Mouse (Mus musculus) spleen, adult 2 months (tissue): ENCODE measurements around the gene Zfp423. TPM values are rescaled to one million over a fixed set of nuclear protein-coding genes. Genes with fewer than 3 reads are reported as not detected.

ENCODE experiments used
- DNase-seq, 2 experiments: peaks; one replicate each; pipeline versions ENCODE4 v3.0.0 to v3.0.0-alpha.2; 2012 to 2021; ENCODE audit warnings: low spot score in 2 of 2, low read depth in 1 of 2
- H3K27ac ChIP-seq: fragments of 200-500 bp; 2 replicates; pipeline ENCODE4 v1.5.1; 2012; ENCODE audit warnings: low read length, inconsistent platforms; ENCODE audit not compliant: insufficient read depth
- H3K27me3 ChIP-seq: fragments of 200-500 bp; 2 replicates; pipeline ENCODE4 v1.6.1; 2012; ENCODE audit warnings: mild to moderate bottlenecking, moderate library complexity, low read length, inconsistent platforms; ENCODE audit not compliant: control insufficient read depth, insufficient read depth
- H3K36me3 ChIP-seq: fragments of 200-500 bp; 2 replicates; pipeline ENCODE4 v1.6.1; 2012; ENCODE audit warnings: mild to moderate bottlenecking, low read length, inconsistent platforms; ENCODE audit not compliant: control insufficient read depth, insufficient read depth
- H3K4me1 ChIP-seq: fragments of 200-500 bp; 2 replicates; pipeline ENCODE4 v1.6.1; 2011; ENCODE audit warnings: inconsistent platforms; ENCODE audit not compliant: control insufficient read depth, insufficient read depth, insufficient read length
- H3K4me3 ChIP-seq: fragments of 200-500 bp; 2 replicates; pipeline ENCODE4 v1.5.1; 2011; ENCODE audit warnings: mild to moderate bottlenecking, inconsistent platforms; ENCODE audit not compliant: insufficient read depth, insufficient read length; ENCODE audit errors: extremely low read depth
- CTCF ChIP-seq: fragments of 200-500 bp; IDR thresholded peaks from 2 replicates; pipeline ENCODE4 v1.5.1; 2011; ENCODE audit warnings: mild to moderate bottlenecking, inconsistent platforms; ENCODE audit not compliant: insufficient read depth, insufficient read length, insufficient replicate concordance; ENCODE audit errors: extremely low read depth
- POLR2A ChIP-seq: fragments of 200-500 bp; IDR thresholded peaks from 2 replicates; pipeline ENCODE4 v1.6.1; 2011; ENCODE audit warnings: low read depth, low read length, inconsistent platforms
- WGBS: fragments of 180-500 bp; shearing (Covaris S2); methylation state at CpG from one replicate; pipeline ENCODE4 v1.1.7; 2018; 5-methylcytosine and 5-hydroxymethylcytosine counted together
- polyA plus RNA-seq: library from polyadenylated mRNA; depleted of rRNA; stranded (reverse); fragments of >200 nt; gene quantifications from 2 replicates; pipeline ENCODE4 v1.2.3, GENCODE M21; 2012

The Zfp423 gene
- polyA plus RNA-seq, 1 experiment, result 4.6 TPM

DNA sequence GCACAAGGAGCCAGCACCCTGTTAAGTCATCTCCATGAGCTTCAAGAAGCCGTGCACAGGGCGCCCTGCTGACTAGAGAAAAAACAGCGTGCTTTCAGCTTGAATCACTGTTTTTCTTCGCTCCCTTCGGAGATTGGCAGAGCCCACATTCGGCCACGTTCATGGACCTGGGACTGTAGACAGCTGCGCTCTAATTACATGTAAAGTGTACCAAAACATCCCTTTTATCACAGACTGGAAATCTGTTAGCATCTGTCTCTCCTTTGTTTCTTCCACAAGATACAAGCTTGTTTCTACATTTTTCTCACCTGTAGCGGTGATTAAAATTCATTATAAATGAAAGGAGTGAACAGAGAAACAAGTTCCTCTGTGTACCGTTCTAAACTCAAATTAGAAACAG lies 164.8 kb downstream of the Zfp423 start:
- no peak overlapping the region for H3K27ac ChIP-seq
- no peaks in the 10 kb centered on the region for H3K36me3 ChIP-seq
- no peak for DNase-seq
- TF ChIP-seq POLR2A, result no peak
- no peak for TF ChIP-seq CTCF
- H3K4me3 ChIP-seq, result no peak overlapping the region
- H3K4me1 ChIP-seq, result no peaks in the 10 kb centered on the region
- H3K27me3 ChIP-seq, result no peaks in the 10 kb centered on the region
- WGBS, result 89% methylated on average over 10 of the region's 10 CpGs

DNA sequence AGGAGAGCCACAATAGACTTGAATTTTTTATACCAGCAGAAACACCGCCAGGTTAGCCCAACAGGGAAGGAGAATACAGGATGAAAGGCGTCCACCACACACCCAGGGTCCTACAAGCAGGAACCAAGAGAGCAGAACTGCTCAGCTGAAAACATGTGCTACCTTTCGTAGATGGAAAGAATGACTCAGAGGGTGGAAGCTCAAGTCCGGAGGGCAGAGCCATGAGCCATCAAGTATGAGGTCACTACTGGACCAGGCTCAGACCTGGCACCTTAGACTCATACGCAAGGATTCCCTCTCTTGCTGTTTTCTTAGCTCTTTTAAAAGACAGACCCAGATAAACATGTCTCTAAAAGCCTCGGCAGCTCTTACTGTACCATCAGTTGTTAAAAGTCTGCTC lies 168.3 kb downstream of the Zfp423 start:
- H3K36me3 ChIP-seq, result no peaks in the 10 kb centered on the region
- TF ChIP-seq POLR2A (no peak), CTCF (no peak)
- H3K4me3 ChIP-seq, result no peak overlapping the region
- no peak overlapping the region for H3K27ac ChIP-seq
- H3K4me1 ChIP-seq, result no peaks in the 10 kb centered on the region
- no peak for DNase-seq
- H3K27me3 ChIP-seq, result no peaks in the 10 kb centered on the region
- WGBS, result 74% methylated on average over 6 of the region's 6 CpGs

GRCm38 (mm10) chr8:87784641-87785439 lies 174.6 kb downstream of the Zfp423 start:
- WGBS, result 90% methylated on average over 13 of the region's 13 CpGs

DNA sequence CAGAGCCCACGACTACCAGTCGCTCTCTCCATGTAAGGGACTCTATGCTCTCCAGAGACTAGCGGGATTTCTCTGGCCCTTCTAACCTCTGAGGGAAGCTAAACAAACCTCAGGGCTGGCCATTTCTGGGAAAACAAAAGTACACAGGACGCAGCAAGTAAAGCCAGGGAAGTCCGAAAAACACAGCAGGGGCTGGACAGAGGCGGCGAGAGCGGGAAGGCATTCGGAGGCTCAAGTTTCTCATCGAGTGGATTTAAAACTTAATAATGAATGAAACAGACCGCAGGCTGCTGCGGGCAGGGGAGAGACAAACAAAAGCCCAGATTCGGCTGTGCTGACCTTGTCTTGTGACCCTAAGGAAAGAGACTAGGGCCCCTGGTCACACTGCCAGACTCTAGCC lies 175.2 kb downstream of the Zfp423 start:
- Histone ChIP-seq H3K36me3 (no peaks in the 10 kb centered on the region), H3K4me1 (no peaks in the 10 kb centered on the region), H3K4me3 (no peak overlapping the region), H3K27me3 (no peaks in the 10 kb centered on the region), H3K27ac (no peak overlapping the region)
- no peak for TF ChIP-seq CTCF
- TF ChIP-seq POLR2A, result no peak
- no peak for DNase-seq
- 74% methylated on average over 13 of the region's 13 CpGs for WGBS

More at GRCm38 (mm10) chr8:87784641-87785439, 174.6 kb downstream of the Zfp423 start:
- no peak overlapping the region for H3K4me3 ChIP-seq
- H3K27ac ChIP-seq, result no peak overlapping the region
- no peaks in the 10 kb centered on the region for H3K27me3 ChIP-seq
- TF ChIP-seq POLR2A (no peak), CTCF (no peak)
- no peaks in the 10 kb centered on the region for H3K36me3 ChIP-seq
- DNase-seq, result no peak
- no peaks in the 10 kb centered on the region for H3K4me1 ChIP-seq

DNA sequence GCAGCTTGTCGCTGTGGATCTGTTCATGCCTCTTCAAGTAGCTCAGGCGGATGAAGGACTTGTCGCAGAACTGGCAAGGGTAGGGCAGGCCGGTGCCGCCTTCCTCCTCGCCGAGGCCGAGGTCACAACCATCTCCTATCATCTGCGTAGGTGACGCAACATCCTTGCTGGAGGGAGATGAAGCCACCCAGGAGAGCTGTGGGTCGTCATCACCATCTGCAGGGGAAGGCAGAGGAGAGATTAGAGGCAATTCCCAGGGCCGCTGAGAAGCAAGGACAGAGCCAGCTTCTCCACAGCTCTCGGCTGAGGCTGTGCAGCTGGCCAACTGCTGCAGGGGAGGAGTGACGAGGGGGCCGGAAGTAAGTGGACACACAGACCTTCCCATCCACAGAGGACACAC lies 176.2 kb downstream of the Zfp423 start:
- H3K36me3 ChIP-seq, result no peaks in the 10 kb centered on the region
- 85% methylated on average over 15 of the region's 15 CpGs for WGBS
- H3K4me1 ChIP-seq, result no peaks in the 10 kb centered on the region
- no peak overlapping the region for H3K27ac ChIP-seq
- no peak for DNase-seq
- H3K27me3 ChIP-seq, result no peaks in the 10 kb centered on the region
- H3K4me3 ChIP-seq, result no peak overlapping the region
- TF ChIP-seq POLR2A (no peak), CTCF (no peak)

GRCm38 (mm10) chr8:87777586-87777985 lies 181.8 kb downstream of the Zfp423 start:
- Histone ChIP-seq H3K4me1 (no peaks in the 10 kb centered on the region), H3K36me3 (no peaks in the 10 kb centered on the region), H3K4me3 (no peak overlapping the region), H3K27ac (no peak overlapping the region), H3K27me3 (no peaks in the 10 kb centered on the region)
- 33% methylated on average over 8 of the region's 8 CpGs for whole genome bisulfite sequencing
- no peak for DNase-seq
- TF ChIP-seq CTCF (no peak), POLR2A (no peak)

GRCm38 (mm10) chr8:87775889-87776288 lies 183.5 kb downstream of the Zfp423 start:
- H3K27ac ChIP-seq, result no peak overlapping the region
- H3K36me3 ChIP-seq, result no peaks in the 10 kb centered on the region
- DNase-seq, result no peak
- no peak overlapping the region for H3K4me3 ChIP-seq
- no peaks in the 10 kb centered on the region for H3K27me3 ChIP-seq
- no peaks in the 10 kb centered on the region for H3K4me1 ChIP-seq
- 91% methylated on average over 3 of the region's 3 CpGs for WGBS
- TF ChIP-seq CTCF (no peak), POLR2A (no peak)
